Mouse (Mus musculus): ENCODE measurements around the gene Cd63. TPM values are rescaled to one million over a fixed set of nuclear protein-coding genes. Genes with fewer than 3 reads are reported as not detected.

Cd63 gene
- total RNA-seq (2021) = 100 to 1,000 TPM; 243 to 263 TPM
- long read RNA-seq, experiment 1, transcript Cd63-201 (8 exons, 1,063 nt) = major isoform, 317 of 335 reads
- long read RNA-seq, experiment 1, partial matches to known transcripts = 16 of 335 reads
- long read RNA-seq, experiment 1, other reads (novel, unspliced or antisense) = 1 of 335 reads
- long read RNA-seq, experiment 2, transcript Cd63-201 (8 exons, 1,063 nt) = major isoform, 217 of 239 reads
- long read RNA-seq, experiment 2, partial matches to known transcripts = 13 of 239 reads
- long read RNA-seq, experiment 2, other reads (novel, unspliced or antisense) = 5 of 239 reads

DNA sequence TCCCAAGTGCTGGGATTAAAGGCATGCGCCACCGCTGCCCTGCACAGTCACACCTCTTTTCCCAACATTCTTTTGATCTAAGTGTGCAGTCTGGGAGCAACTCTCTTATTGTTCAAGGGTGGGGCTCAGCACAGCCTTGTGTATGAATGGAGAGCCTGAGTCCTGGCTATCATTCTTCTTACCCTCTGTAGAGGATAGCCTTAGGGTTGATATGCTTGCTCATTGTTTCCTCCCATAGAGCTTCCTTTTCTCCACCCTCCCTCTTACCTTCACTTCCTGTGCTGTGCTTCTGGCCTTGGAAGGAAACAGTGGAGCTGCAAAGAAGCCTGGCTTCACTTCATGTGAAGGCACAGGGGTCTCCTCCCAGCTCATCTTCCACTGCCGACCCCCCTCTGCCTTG lies at the start of gene Cd63:
Gene Cd63, plus strand, starts transcription at position 292 of the 400 bp plus-strand sequence.
- DNase-seq = no peak

DNA sequence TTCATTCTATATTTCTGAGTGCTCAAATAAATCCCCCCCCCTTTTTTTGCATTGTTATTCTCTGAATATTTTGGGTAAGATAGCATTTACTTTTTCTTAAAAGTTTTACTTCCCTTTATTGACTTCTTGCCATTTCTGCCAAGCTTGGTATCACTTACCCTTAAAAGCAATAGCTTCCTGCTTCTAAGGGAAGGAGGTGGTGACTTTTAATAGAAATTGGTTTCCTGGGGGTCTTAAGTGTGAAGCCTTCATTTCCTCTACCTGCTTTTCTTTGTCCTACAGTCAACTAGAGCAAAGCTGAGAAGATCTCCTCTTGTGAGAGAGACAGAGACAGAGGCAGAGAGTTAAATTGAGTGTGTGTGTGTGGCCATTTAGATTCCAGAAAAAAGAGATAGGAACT lies 39.6 kb upstream of the Cd63 start:
- no peak for DNase-seq

DNA sequence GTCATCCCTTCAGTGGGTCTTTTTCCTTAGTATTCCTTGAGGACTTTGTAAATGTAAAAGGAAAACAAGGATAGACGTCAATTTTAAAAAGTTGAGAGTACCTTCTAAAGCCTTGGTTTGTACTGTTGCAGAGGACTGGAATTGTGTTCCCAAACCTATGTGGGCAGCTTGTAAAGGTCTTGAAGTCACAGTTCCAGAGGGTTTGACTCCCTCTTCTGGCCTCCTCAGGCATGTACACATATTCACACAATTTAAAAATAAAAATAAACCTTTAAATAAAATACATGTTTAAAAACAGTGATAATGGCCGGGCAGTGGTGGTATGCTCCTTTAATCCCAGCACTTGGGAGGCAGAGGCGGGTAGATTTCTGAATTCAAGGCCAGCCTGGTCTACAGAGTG lies 34.7 kb upstream of the Cd63 start:
- no peak for DNase-seq

DNA sequence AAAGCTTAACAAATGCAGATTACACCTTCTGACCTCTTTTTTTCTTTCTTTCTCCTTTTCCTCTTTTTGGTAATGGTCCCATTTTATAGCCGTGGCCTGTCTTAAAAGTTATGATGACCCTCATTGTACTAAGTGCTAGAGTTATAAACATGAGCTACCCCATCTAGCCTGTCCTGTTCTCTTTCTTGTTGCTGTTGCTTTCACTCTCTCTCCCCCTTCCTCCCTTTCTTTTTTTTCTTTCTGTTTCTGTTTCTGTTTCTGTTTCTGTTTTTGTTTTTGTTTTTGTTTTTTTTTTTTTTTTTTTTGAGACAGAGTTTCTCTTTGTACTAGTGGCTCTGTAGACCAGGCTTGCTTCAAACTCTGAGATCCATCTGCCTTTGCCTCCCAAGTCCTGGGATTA lies 34.3 kb upstream of the Cd63 start:
- DNase-seq = no peak

DNA sequence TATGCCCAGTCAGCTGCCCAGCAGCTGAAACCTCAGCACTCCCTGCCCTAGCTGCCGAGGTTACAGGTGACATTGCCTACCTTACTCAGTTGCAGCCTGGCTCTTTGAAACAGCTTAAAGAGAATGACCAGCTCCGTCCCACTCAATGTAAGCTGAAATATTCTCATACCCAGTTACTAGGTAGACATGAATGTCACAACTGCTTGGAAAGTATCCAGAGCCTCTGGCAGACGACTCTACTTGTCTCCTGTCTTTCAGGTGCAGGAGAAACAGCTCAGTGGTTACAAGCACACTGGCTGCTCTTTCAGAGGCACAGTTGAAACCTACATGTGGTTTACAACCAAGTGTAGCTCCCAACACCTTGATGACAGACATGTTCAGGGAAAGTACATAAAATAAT lies 30.4 kb upstream of the Cd63 start:
- DNase-seq = no peak

DNA sequence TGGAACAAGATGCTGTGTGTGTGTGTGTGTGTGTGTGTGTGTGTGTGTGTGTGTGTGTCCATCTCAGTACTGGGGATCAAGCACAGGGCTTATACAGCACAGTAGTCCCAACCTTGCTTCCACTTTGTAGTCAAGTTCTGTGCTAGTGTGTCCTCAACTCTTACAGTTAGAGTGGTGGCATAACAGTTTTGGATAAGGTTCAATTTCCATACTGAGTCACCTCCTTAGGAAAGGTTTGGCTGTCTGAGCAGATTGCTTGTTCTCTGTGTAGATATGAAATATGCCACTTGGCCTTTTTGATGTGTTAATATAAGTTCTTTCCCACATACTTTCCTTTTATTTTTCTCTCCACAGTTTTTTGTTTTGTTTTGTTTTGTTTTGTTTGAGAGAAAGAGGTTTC lies 22.5 kb upstream of the Cd63 start:
- DNase-seq = no peak

DNA sequence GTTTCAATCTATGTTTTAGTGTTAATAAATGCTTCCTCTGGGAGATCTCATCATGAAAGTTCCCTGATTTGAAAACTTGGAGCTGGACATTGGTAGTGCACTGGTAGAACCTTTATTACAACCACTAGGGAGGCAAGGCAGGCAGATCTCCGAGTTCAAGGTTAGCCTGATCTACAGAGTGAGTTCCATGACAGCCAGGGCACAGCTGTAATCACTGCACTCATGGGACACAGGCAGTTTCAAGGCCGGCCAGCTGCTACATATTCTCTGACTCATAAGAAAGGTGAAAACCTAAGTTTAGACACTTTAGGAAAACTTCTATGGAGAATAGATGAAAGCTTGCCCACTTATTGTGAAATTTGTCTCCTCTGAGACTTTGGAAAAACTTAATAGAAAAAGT lies 22.0 kb upstream of the Cd63 start:
- DNase-seq = peak; percentile 48

DNA sequence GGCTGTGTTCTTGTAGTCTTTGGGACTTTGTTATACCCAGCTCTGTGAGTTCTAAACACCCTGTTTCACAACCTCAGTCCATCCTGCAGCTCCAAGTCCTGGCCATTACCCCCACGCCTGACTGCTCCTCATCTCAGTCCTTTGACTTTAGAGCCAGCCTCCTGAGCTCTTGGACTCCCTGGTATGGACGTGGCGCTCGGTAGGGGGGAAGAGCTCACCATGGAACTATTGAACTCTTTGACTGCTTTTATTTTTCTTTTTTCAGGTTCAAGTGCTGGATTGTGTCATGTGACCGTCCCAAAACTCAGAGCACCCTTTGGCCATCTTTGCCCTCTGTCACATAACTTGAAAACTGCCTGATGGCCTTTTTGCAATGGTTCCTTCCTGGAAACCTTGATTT lies 18.7 kb upstream of the Cd63 start:
- no peak for DNase-seq

DNA sequence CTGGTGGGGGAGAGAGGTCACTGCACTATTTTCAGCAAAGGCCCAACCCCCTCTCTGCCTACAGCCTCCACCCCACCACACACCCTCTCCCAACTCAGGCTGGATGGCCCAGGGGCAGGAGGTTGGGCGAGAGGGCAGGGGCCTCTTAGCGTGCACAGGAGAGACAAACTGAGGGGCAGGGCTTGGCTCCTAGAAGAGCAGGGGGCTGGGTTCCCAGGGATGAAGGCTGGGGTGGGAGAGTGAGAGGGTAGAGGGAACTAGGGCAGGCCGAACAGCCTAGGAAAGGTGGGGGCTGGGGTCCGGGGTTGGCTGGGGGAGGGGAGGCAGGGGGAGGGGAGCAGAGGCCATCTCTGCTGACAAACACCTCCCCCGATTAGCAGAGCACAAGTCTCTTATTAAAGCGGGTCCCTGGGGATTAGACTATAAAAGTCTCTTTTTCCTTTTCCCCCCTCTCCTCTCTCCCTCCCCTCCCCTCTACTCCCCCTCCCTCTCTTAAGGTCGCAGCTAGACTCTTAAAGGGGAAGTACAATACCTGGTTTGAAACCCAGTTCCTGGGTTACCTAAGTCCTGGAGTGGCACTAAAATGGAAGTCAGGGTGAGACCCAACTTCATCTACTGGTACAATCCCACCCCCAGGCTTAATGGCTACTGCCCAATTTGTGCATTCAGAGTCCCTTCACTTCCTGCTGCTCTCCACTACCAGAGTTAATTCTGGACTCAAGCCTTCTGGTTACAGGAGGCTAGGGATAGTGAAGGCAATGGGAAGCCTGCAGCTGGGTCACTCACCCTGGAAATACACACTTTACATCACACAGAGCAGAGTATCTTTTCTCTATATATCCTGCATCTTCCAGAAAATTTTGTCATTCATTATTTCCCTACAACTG lies 11.6 kb upstream of the Cd63 start:
- no peak for DNase-seq

DNA sequence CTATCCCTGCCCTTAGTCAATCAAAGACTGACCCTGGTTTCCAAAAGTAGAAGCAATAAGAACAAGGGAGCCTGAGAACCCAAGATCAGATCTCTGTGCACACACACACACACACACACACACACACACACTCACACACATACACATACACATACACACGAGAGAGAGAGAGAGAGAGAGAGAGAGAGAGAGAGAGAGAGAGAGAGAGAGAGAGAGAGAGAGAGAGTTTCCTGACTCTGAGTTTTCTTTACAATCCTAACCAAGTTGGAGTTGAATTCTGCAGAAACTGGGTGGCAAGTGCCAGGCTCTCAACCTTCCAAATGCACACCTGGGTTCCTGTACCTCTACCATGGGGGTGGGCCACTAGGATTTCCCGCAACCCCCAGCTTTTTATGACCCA lies 10.9 kb upstream of the Cd63 start:
- DNase-seq = no peak

DNA sequence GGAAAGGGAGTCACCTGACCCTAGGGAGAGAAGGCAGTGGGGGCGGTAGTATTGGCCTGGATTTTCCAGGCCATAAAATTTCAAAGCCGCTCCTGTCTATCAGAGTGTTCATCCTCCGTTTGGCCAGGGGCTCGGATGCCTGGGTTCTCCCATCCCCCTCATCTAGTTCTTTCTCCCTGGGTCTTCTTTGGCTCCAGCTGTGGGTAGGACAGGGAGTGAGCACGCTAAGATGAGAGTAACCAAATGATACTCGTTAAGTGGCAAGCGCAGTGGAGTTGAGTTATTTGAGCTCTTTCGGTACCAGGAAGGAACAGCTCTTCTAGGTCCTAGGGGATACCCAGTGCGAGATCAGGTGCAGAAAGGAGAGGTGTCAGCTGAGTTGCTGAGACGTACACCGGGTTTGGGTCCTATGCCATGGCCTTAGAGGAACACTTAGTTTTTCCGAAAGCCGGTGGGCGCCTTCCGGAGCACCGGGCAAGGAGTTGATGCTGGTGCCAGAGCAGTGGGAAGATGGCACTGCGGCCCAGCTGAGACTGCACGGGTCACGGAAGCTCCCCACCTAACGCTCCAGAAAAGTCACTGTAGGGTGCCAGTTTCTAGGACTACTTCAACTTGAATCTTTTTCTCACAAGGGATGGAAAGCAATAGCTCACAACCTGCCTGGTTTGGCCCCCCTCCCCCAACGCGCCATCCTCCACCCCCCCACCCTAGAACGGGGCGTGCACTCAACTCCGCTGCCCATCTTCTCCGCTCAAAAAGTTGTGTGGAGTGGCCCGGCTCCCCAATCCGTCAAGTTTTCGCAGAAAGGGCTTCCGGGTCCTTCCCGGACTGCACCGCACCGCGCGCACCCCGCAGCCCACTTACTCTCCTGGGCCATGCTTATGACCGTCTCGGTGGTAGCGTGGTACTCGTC lies 10.2 kb upstream of the Cd63 start:
- no peak for DNase-seq

DNA sequence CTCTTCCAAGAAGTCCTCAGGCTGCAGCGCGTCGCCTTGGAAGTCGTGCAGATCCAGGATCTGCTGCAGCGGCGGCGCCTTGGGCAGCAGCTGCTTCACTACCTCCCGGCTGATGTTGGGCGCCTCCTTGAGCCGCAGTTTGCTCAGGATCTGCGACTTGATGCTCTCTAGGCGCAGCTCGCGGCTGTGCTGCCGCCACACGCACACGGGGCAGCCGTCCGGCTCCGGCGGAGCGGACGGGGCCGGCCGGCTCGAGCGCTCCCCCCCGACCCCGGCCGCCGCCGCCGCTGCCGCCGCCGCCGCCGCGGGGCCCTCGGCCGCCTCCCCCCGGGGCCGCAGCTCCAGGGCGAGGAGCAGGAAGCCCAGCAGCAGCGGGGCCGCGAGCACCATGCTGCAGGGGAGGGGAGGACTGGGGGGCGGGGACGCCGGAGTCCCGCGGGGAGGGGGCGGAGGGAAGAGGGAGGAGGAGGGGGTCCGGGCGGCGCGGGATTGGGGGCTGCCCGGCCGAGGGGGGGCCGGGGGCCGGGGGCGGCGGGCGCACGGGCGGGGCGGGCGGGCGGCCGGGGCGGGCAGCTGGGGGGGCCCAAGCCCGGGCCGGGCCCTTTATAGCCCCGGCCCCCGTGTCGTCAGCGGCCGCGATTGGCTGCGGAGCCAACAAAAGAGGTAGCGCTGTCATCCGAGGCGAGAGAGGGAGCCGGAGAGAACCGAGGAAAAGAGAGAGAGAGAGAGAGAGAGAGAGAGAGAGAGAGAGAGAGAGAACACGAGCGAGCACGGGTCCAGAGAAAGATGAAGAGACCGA lies 9.3 kb upstream of the Cd63 start, which contains the start of gene Gdf11:
Gene Gdf11, minus strand, starts transcription at position 423 of the 799 bp plus-strand sequence.
- peak; percentile 70 for DNase-seq

DNA sequence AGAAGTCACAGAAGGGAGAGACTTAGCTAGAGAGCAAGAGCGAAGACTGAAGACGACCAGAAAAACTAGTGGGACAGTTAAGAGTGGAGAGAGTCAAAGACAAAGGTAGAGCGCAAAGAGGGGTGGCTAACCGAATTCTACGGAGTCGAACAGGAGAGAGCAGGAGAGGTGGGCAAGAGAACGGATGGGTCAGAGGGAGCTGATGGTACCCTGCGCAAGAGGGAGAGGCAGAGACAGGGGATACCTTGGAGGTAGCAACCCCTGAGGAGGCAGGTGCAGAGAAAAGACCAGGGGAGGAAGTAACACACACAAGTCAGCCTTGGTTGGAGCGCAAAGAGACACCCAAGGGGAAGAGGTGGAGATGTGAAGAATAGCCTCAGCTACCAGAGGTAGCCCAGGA lies 8.5 kb upstream of the Cd63 start:
- DNase-seq = no peak

DNA sequence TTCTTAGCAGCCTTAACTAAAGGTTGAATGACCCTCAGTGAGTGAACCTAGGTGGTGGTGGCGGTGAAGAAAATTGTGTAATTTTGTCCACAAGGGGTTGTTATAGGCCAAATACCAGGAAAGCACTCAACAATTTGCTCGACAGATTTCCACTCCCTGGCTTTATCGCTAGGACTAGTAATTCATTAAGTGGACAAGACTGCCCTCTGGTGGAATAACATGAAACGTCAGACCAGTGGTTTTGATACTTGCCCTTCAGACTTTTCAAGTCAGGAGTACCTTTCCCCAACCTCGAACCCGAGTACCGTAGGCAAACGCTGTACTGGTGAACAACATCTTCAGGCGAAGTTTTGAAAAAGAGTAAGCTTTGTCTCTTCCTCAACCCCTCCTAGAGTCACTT lies 5.4 kb upstream of the Cd63 start:
- DNase-seq = peak; percentile 82

DNA sequence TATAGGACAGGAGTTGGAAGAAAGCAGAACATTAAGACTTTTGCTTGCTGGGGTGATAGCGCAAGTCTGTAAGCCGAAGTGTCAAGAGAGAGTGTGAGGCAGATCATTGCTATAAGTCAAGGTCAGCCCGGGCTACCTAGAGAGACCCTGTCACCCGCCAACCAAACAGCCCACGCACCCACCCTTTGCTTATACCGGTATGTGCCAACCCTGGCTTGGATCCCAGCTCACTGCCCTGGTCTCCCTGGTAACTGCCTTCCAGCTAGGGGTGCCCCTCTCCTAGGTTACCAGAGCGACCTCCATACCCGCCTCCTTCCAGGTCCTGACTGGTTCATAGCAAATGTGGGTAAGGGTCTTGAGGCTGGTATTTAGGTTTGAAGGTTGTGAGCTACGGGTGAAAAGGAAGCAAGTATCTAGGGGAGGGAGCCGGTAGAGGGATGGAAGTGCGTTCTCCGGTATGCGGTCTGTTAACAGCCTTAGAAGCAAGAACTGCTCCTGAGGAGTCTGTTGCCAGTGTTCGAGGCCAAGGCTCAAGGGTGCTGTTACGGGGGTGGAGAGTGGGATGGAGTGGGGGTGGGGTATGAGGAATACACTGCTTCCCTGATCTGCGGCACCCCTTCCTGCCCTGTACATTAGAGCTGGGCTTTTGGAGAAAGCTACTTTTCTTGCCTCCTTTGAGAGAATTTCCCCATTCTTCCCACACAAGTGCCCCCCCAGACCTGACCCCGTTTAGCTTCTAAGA lies 4.7 kb upstream of the Cd63 start:
- DNase-seq = no peak

DNA sequence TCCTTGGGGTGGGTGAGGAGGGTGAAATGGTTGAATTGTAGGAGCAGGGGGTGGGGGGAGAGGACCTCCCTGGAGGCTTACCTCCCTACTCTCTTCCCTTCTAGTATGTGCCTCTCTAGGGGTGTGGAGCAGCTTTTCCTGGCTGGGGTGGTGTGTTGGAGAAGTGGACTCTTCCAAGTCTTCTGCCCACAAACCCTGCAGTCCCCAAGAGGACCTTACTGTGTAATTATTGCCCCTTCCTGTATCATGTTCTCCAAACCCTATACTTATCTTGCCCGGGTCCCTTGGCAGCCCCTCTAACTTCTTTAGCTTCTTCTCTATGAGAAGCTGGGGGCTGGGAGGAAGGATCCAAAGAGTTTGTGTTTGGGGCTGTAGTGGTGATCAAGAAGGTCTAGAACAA lies 4.0 kb upstream of the Cd63 start:
- no peak for DNase-seq

DNA sequence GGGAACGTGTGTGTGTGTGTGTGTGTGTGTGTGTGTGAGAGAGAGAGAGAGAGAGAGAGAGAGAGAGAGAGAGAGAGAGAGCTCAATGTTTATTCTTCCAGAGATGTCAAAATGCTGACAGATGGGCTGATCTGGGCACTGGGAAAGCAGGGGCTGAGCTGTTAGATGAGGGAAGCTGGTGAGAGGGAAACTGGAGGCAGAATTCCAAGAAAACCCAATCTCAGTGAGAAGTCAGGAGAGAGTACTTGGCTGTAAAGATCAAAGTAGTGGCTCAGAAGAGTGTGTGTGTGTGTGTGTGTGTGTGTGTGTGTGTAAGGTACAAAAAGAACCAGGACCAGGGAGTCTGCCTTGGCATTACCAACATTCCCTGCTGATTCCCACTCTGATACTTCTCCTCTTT lies 3.3 kb upstream of the Cd63 start:
- DNase-seq = no peak

DNA sequence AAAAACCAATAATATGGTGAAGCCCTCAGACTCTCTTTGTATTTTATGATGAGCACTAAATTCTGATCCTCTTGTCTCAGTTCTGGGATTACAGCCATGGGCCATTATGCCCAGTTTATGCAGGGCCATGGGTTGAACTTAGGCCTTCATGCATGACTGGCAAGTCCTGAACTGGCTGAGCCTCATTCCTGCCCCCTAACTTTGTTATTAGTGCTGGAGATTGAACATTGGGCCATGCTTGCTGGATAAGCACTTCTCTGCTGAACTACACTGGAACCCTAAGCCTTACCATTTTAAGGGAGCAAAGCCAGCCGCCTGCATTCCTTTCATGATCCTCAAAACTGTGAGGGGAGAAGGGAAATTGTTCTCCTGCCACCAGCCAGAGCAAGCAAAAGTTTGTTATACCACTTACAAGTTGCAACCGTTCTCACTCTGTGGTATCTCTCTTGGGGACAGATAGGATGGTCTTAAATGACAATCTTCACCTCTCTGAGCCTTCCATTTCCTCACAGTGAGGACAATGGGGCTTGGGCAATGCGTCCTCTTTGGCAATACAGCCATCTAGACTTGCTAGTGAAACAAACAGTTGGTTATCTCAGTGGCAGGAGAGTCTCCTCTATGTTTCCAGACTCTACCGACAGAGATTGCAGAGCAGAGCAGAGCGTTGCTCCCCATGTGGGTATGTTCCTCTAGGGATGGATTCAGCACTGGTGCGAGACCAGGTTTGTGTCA lies 864 bp upstream of the Cd63 start:
- no peak for DNase-seq

DNA sequence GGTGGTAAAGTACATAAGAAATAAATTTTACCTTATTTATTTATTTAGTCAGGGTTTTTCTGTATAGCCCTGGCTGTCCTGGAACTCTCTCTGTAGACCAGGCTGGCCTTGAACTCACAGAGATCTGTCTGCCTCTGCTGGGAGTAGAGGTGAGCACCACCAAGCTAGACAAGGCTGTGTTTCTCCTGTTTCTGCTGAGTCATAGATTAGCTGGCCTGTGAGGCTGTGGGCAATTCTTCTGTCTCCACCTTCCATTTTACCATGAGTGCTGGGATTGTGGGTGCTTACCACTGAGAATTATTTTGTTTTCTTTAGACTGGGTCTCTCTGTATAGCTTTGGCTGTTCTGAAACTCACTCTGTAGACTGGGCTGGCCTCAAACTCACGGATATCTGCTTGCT lies 620 bp downstream of the Cd63 start:
- DNase-seq = no peak

DNA sequence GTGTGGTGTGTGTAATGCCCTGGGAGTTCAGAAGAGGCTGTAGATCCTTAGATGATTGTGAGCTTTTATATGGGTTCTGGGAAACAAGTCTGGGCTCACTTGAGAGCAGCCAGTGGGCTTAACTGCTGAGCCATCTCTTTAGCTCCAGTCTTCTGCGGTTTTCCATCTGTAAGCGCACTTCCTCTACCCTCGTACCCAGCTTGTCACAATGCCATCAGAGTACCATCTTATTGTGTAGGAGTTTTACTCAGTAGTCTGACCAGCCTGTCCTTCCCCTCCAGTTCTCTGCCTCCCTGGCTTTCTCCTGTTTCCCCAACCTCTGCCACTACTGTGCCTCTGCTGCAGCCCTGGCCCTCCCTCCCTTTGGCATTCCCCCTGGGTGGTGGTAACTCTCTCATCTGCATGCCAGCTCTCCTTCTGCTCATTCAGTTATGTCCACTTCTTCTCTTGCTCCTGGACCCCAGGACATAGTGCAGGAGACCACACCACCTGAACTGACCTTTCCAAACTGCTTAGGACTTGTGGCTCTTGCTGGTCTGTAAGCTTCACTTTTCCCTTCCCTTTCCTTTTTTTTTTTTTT lies 1.7 kb downstream of the Cd63 start:
- DNase-seq = no peak
